Mouse (Mus musculus) intestine, postnatal 0 days (tissue): ENCODE data around the gene Il2. TPM values are rescaled to one million over a fixed set of nuclear protein-coding genes. Genes with fewer than 3 reads are reported as not detected.

ENCODE experiments used
- ATAC-seq: fragments of 200-750 bp; cut with Nextera tagmentation; 2 replicates; pipeline ENCODE4 v1.8.0; 2017; ENCODE audit warnings: mild to moderate bottlenecking, moderate TSS enrichment, moderate library complexity
- H3K27ac ChIP-seq: fragments of 300-500 bp; sonication (generic); 2 replicates; pipeline ENCODE4 v1.5.1; 2014; ENCODE audit warnings: mild to moderate bottlenecking, low read depth, low read length, moderate library complexity
- H3K27me3 ChIP-seq: fragments of 300-500 bp; sonication (generic); replicated peaks from 2 replicates; pipeline ENCODE4 v1.6.1; 2014; ENCODE audit warnings: low read length, mixed read lengths; ENCODE audit not compliant: control insufficient read depth, insufficient read depth
- H3K36me3 ChIP-seq: fragments of 300-500 bp; sonication (generic); 2 replicates; pipeline ENCODE4 v1.6.1; 2014; ENCODE audit warnings: mild to moderate bottlenecking, moderate library complexity; ENCODE audit not compliant: control insufficient read depth, insufficient read depth
- H3K4me1 ChIP-seq: fragments of 300-500 bp; sonication (generic); replicated peaks from 2 replicates; pipeline ENCODE4 v1.6.1; 2014; ENCODE audit warnings: antibody characterized with exemption, low read length, mixed read lengths; ENCODE audit not compliant: control insufficient read depth, insufficient read depth
- H3K4me2 ChIP-seq: fragments of 300-500 bp; sonication (generic); replicated peaks from 2 replicates; pipeline ENCODE4 v1.6.1; 2014; ENCODE audit warnings: low read depth, mild to moderate bottlenecking, moderate library complexity
- H3K4me3 ChIP-seq: fragments of 300-500 bp; sonication (generic); 2 replicates; pipeline ENCODE4 v1.5.1; 2014; ENCODE audit warnings: low read depth, low read length
- H3K9ac ChIP-seq: fragments of 300-500 bp; sonication (generic); 2 replicates; pipeline ENCODE4 v1.6.1; 2014; ENCODE audit warnings: mild to moderate bottlenecking, low read depth, low read length
- H3K9me3 ChIP-seq: fragments of 300-500 bp; sonication (generic); 2 replicates; pipeline ENCODE4 v1.6.1; 2016; ENCODE audit warnings: mixed run types; ENCODE audit not compliant: control insufficient read depth
- CTCF ChIP-seq: sonication (generic); IDR thresholded peaks from 2 replicates; pipeline ENCODE4 v1.5.1; 2016; ENCODE audit warnings: low read depth, mild to moderate bottlenecking, control low read depth, antibody characterized with exemption, moderate library complexity
- WGBS: fragments of 180-500 bp; shearing (Covaris S2); extraction: QIAGEN DNeasy Blood & Tissue Kit; methylation state at CpG from one replicate; pipeline ENCODE4 v1.1.7; 2014; 5-methylcytosine and 5-hydroxymethylcytosine counted together
- polyA plus RNA-seq: library from polyadenylated mRNA; unstranded; fragments of >200 nt; fragmentation: Nextera tagmentation; extraction: Ambion mirVana; gene quantifications from 2 replicates; pipeline ENCODE4 v1.2.1, GENCODE M21; 2015

Gene Il2
- polyA plus RNA-seq, 1 experiment from 2014 or later: 0.46 TPM

DNA sequence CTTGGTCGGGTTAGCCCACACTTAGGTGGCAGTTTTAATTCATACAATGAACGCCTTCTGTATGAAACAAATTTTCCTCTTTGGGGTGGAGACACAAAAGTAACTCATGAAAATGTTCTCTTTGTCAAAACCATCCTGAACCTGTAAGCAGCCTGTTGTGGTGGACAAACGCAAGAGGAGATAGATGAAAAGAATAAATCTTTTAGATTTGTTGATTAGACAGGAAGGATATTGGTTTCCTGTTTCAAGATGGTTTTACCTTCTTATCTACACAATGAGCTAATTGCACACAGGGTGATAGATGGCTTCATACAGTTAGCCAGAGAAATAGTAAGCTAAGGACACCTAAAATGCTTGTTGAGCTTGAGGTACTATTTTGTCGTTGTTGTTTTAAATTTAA is 403 bp upstream of the Il2 start:
- Histone ChIP-seq H3K4me1 (no peaks in the 10 kb centered on the region), H3K4me3 (no peak overlapping the region), H3K27me3 (no peaks in the 10 kb centered on the region), H3K9me3 (no peaks in the 10 kb centered on the region), H3K9ac (no peak overlapping the region), H3K27ac (no peak overlapping the region), H3K36me3 (no peaks in the 10 kb centered on the region), H3K4me2 (no peak overlapping the region)
- no peak for ATAC-seq
- no peak for TF ChIP-seq CTCF
- WGBS: 66% methylated on average over 4 of the region's 4 CpGs

DNA sequence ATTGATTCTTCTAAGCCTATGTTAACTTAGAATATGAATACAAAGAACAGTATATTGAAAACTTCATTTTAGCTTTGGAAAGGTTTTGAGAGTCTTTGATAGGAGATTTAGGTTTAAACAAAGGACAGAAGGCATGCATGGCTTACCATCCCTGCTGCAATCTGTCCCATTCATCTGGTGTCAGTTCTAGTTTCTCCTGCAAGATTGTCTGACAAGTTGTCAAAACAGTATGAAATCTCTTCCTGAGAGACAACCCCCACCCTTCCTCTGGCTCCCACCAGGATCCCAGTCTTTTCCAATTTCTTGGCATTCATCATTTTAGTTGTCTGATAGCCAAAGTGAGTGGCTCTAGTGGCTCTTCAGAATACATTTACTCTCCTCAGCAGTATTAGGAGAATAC is 35.0 kb downstream of the Il2 start:
- TF ChIP-seq CTCF: no peak
- no peak overlapping the region for H3K9ac ChIP-seq
- no peaks in the 10 kb centered on the region for H3K4me1 ChIP-seq
- H3K4me3 ChIP-seq: no peak overlapping the region
- no peaks in the 10 kb centered on the region for H3K36me3 ChIP-seq
- no peaks in the 10 kb centered on the region for H3K9me3 ChIP-seq
- ATAC-seq: no peak
- H3K27ac ChIP-seq: no peak overlapping the region
- no peaks in the 10 kb centered on the region for H3K27me3 ChIP-seq
- H3K4me2 ChIP-seq: no peak overlapping the region

DNA sequence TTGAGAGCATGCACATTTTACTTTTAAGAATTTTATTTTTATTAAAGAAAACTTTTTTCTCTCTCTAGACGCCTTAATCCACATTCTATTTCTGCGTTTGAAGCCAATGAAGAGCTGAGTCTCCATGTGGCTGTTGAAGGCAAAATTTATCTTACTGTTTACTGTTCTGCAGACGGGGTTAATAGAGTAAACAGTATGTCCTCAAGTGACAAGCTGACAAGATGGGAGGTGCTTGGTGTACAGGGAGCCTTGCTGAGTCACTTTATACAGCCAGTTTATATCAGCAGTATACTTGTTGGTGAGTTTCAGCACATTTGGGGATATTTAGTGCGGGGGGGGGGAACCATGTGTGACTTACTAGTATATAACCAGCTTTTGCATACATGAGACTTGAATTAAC is 40.9 kb downstream of the Il2 start:
- no peak for ATAC-seq
- no peak overlapping the region for H3K4me2 ChIP-seq
- H3K9ac ChIP-seq: no peak overlapping the region
- H3K4me1 ChIP-seq: no peaks in the 10 kb centered on the region
- no peak overlapping the region for H3K4me3 ChIP-seq
- WGBS: 53% methylated on average over 4 of the region's 4 CpGs
- no peaks in the 10 kb centered on the region for H3K36me3 ChIP-seq
- no peaks in the 10 kb centered on the region for H3K27me3 ChIP-seq
- H3K9me3 ChIP-seq: no peaks in the 10 kb centered on the region
- TF ChIP-seq CTCF: no peak
- no peak overlapping the region for H3K27ac ChIP-seq

DNA sequence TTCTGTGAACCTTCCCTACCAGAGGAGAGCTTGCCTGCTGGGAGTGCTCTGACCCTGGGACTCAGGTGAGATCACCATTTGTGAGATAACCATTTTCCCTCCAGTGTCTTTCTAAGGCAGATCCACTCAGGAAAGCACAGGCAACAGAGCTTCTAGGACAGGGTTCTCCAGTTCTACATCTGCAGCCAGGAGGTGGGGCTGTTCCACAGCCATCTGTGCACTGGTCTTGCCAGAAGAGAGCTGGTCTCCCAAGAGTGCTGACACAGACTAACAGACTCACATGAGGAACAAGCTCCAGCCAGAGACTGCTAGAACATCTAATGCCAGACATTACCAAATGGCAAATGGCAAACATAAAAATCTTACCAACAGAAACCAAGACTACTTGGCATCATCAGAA is 52.5 kb downstream of the Il2 start:
- no peaks in the 10 kb centered on the region for H3K36me3 ChIP-seq
- no peak overlapping the region for H3K4me2 ChIP-seq
- no peak for ATAC-seq
- peak; percentile 69 for TF ChIP-seq CTCF
- no peak overlapping the region for H3K27ac ChIP-seq
- H3K4me1 ChIP-seq: no peaks in the 10 kb centered on the region
- no peak overlapping the region for H3K9ac ChIP-seq
- no peaks in the 10 kb centered on the region for H3K27me3 ChIP-seq
- H3K4me3 ChIP-seq: no peak overlapping the region
- no peaks in the 10 kb centered on the region for H3K9me3 ChIP-seq

Other genes starting within 250 kb of the Il2 start
- gene Adad1, start 62.4 kb downstream of the Il2 start, polyA plus RNA-seq: 0.09 TPM in 1 of 2 replicates, not detected in the other
- gene Il21, start 106.7 kb upstream of the Il2 start, polyA plus RNA-seq: not detected in 2 replicates
- gene Bbs12, start 186.6 kb upstream of the Il2 start, polyA plus RNA-seq: 1.7 TPM in 2 replicates
- gene Cetn4, start 186.7 kb upstream of the Il2 start, polyA plus RNA-seq: 1.0 and 1.4 TPM in 2 replicates
- gene Fgf2, start 222.4 kb upstream of the Il2 start, polyA plus RNA-seq: 1.0 and 1.1 TPM in 2 replicates